10 mouse cellular contexts compared by ENCODE assay signal in the genomic region with DNA sequence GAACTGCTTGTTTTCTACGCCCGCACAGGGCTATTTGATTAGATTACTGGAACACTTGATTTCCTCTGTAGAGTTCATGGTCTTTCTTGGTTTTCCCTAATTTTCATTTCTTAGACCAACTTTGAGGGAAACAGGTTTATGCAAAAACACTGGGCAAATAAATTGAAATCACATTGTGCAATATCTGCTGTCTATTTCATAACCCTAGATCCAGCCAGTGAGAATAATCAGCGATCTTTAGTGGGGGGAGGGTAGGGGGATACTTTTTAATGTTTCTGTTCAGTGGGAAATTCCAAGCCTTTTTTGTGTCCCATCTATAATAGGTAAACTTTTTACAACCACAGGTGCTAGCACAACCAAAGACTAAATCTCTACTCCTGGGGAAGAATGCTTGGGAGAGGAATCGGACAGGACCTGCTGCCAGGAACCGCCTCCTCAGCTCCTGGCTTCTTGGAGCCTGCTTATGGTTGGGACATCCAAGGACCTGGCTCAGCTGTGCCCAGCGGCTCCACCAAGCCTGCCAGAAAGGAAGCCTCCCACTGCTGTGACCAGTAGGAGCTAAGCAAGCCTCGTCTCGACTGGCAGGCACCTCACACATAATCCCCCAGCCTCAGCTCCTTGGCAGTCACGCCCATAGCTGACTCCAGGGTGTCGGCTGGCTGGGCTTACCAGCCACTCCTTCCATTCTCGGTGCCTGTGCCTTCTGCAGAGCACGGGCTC.
DNase-seq lines count a peak whose midpoint lies in the region; ATAC-seq and TF ChIP-seq lines count a peak whose summit lies in the region.
"Had no signal": no experiment of that assay in that cellular context is flagged by ENCODE, and none has a peak within 500 bp of the region (broad histone marks: within the 10 kb centered on the region; RNA-seq: fewer than 3 reads in every experiment).

No protein-coding gene starts in this region.

- no peak overlapping the region for H3K4me2 ChIP-seq in midbrain, embryonic 16.5 days (ENCODE audit: low read length)
- H3K4me2 ChIP-seq: midbrain, embryonic 12.5 days; stomach, embryonic 15.5 days had no signal

- H3K9ac ChIP-seq in midbrain, embryonic 16.5 days (ENCODE audit: low read depth, low read length) = no peak overlapping the region
- H3K9ac ChIP-seq: midbrain, embryonic 12.5 days; stomach, embryonic 15.5 days had no signal

- H3K9me3 ChIP-seq in midbrain, embryonic 16.5 days (replicated peaks; ENCODE audit: control insufficient read depth, low read length, poor library complexity, severe bottlenecking) = no peaks in the 10 kb centered on the region
- H3K9me3 ChIP-seq: midbrain, embryonic 12.5 days; stomach, embryonic 15.5 days had no signal

- intact Hi-C loops in gastrocnemius, postnatal 36 days (cut with DNase I) = no loop called here

- no peaks in the 10 kb centered on the region for H3K36me3 ChIP-seq in midbrain, embryonic 16.5 days (ENCODE audit: control insufficient read depth, insufficient read depth, low read length)
- H3K36me3 ChIP-seq: midbrain, embryonic 12.5 days; stomach, embryonic 15.5 days had no signal

- H3K4me1 ChIP-seq in midbrain, embryonic 16.5 days (ENCODE audit: control insufficient read depth, insufficient read depth, low read length) = no peaks in the 10 kb centered on the region
- H3K4me1 ChIP-seq: midbrain, embryonic 12.5 days had no signal

- H3K27ac ChIP-seq in layer of hippocampus, adult 2 months = no peak overlapping the region
- no peak overlapping the region for H3K27ac ChIP-seq in midbrain, embryonic 16.5 days (ENCODE audit: low read length)
- H3K27ac ChIP-seq: midbrain, embryonic 12.5 days; stomach, embryonic 15.5 days had no signal

- TF ChIP-seq CTCF in layer of hippocampus, adult 2 months (conservative IDR thresholded peaks at IDR 0.05) = no peak

- no peak for ATAC-seq in midbrain, embryonic 16.5 days

- no peaks in the 10 kb centered on the region for H3K27me3 ChIP-seq in midbrain, embryonic 16.5 days (ENCODE audit: control insufficient read depth, insufficient read depth, low read depth, low read length)
- H3K27me3 ChIP-seq: stomach, embryonic 15.5 days had no signal

- H3K4me3 ChIP-seq in layer of hippocampus, adult 2 months = no peak overlapping the region
- H3K4me3 ChIP-seq in midbrain, embryonic 16.5 days (ENCODE audit: low read depth, low read length) = no peak overlapping the region
- H3K4me3 ChIP-seq: midbrain, embryonic 12.5 days; stomach, embryonic 15.5 days had no signal

- DNase-seq in layer of hippocampus, adult 11-12 months (ENCODE audit: low spot score) = peak; percentile 23
- DNase-seq in layer of hippocampus, adult 2 months (ENCODE audit: low spot score in 2 of 2) = no peak
- DNase-seq in brain, adult 2 months (ENCODE audit: low read depth, low spot score) = peak; percentile 70
- DNase-seq in gastrocnemius, postnatal 36 days = peak; percentile 61 to 75
- DNase-seq in lung, postnatal 36 days = peak; percentile 73
- no peak for DNase-seq in kidney, postnatal 14 days
- no peak for DNase-seq in spleen, postnatal 14 days (ENCODE audit: low spot score in 2 of 2)

- 52% methylated on average over 12 of the region's 12 CpGs for WGBS in midbrain, embryonic 16.5 days

Comparison
In these comparisons a context has a peak if more than half of its experiments do, and no peak if none do; other contexts are left out.
1. DNase-seq: peak in layer of hippocampus, adult 11-12 months (single experiment), brain, adult 2 months (single experiment), gastrocnemius, postnatal 36 days (2 of 2) and lung, postnatal 36 days (single experiment); none in layer of hippocampus, adult 2 months (0 of 2), kidney, postnatal 14 days (single experiment) and spleen, postnatal 14 days (0 of 2).